Mouse (Mus musculus) MEL-GATA-1-ER (cell line): ENCODE measurements around the gene Bmp15.

ENCODE experiments used
- DNase-seq: peaks from one replicate; pipeline ENCODE4 v3.0.0-alpha.2; 2012; ENCODE audit warnings: low read depth; ENCODE audit errors: extremely low read depth

Bmp15 gene

DNA sequence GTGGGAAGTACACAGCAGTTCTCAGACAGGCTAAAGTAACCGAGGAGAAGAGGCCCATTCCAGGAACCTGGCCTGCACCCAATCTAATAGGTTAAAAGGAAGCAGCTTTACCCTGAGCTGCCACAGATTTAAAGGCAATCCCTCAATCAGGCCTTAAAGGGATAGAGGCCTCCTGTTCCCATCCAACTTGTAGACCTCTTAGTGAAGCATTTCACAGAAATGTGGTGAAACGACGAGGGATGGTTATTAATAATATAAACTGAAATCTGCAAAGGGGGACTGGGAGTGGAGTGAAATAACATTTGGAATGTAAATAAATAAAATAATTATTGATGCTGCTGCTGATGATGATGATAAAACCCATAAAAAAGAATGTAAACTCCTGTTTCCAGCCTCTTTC lies at the start of gene Bmp15:
Gene Bmp15, minus strand, starts transcription at position 101 of the 400 bp plus-strand sequence.
- no peak for DNase-seq

GRCm38 (mm10) chrX:6368822-6369221 lies 48.3 kb upstream of the Bmp15 start:
- DNase-seq, result no peak

- no peak for DNase-seq
Observed at GRCm38 (mm10) chrX:6357503-6358114, 37.1 kb upstream of the Bmp15 start.

GRCm38 (mm10) chrX:6356876-6357275 lies 36.4 kb upstream of the Bmp15 start:
- no peak for DNase-seq

DNA sequence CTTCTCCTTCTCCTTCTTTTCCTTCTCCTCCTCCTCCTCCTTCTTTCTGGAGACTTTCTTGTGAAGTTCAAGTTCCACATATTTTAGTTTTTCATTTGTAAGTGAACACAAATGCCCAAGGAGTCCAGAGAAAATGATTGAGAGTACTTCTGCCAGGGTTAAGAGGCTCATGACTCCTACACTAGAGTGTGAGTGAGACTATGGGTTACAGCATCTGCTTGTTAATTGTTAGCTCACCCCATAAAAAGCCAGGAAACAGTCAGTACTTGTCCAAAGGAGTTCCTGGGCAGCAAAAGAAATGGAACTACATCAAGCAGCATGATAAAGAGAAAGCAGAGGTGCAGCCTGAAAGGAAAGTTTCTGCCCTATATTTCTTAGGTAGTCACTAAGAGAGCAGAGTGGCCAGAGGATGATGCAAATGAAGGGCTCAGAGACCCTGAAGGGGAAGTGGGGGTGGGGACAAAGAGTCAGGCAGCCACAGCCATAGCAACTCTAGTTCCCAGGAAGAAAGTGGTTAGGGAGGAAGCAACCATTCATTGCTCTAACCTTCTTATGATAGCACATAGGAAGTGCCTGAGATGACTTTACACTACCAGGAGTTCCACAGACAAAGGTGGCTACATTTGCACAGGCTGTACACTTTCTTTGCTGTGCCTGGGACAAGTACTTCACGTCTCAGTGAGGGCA lies 24.9 kb upstream of the Bmp15 start:
- DNase-seq, result no peak

DNA sequence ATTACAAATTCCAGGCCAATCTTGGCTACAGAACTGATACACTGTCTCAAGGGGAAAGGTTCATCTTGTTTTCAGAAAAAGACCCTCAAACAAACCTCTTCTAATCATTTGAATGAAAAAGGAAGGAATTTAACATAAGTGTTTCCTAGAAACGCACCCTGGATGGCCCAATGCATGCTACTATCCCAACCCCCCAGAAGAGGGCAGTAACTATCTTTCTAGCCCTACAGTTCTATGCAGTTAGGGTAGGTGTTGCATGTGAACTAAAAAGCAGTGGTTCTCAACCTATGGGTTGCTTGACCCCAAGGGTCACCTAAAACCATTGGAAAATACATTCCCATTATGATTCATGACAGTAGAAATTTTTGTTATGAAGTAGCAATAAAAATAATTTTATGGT lies 3.5 kb upstream of the Bmp15 start:
- DNase-seq, result no peak

DNA sequence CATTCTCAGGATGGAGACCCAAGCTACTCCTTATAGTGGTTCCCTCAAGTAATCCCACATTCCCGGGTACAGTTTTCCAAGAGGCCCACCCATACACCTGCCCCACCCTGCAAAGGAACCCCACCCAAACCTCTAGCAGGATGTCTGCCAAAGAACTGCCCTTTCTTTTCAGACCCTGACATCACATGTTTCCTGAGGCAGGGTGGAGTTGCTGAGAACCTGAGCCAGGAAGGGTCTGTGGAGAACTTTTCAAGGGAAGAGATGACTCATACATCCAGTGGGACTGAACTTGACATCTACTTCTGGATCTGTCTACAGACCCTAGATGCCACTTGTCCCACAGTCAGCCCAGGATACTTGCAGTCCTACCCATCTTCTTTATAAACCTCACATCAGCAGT lies 2.8 kb downstream of the Bmp15 start:
- DNase-seq, result no peak
